Mouse (Mus musculus) heart, postnatal 4 days (tissue): ENCODE results near the gene Mgme1. TPM values are rescaled to one million over a fixed set of nuclear protein-coding genes. Genes with fewer than 3 reads are reported as not detected.

Experiments used
- DNase-seq: peaks from one replicate; pipeline ENCODE4 v3.0.0; 2021
- total RNA-seq, 2 experiments: library from RNA; stranded (reverse); gene quantifications; 2 replicates each; pipeline ENCODE4 v1.2.3; 2021

The Mgme1 gene
- total RNA-seq, 2 experiments from 2014 or later, result 10.2 to 11.8 TPM

DNA sequence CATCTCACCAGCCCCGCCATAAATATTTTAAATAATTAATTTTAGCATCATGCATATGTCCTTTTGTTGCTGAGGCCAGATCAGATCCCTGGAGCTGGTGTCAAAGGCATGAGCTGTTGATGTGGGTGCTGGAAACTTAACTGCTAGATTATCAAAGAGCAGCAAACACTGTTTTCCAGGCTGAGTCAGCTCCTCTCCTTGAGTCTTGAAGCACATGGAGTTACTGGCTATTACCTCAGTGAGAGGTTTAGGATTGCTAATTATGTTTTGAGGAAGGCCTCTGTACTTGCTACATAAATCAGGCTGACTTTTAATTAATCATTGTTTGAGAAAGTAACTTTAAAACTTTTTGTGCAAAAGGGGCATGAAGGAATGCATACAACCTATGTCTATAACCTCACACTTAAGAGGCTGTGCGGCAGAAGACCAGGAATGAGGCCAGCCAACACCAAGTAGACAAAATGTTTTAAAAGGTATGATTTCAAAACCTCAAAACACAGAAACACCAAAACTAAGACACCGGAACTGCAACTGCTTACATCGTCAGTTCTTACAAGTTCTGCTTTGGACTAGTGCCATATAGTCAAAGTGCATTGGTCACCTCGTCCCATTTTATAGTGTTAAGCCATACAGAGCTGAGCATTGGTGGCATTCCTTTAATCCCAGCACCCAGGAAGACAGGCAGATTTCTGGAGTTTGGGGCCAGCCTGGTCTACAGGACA lies 5.9 kb upstream of the Mgme1 start:
- DNase-seq, result no peak

DNA sequence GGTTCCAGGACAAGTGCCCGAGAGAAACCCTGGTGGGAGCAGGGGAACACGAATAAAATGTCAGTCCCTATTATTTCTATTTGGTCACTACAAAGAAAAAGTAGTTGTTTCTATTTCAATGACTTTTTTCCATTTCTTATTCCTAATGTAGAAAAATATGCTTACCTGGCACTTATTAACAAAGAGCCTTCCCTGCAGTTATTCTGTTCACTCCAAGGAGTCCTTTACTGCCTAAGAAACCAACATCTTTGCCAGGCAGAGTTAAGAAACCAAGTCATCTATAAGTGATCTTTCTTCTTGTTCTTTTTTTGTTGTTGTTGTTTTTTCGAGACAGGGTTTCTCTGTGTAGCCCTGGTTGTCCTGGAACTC lies 5.4 kb upstream of the Mgme1 start:
- DNase-seq, result no peak

DNA sequence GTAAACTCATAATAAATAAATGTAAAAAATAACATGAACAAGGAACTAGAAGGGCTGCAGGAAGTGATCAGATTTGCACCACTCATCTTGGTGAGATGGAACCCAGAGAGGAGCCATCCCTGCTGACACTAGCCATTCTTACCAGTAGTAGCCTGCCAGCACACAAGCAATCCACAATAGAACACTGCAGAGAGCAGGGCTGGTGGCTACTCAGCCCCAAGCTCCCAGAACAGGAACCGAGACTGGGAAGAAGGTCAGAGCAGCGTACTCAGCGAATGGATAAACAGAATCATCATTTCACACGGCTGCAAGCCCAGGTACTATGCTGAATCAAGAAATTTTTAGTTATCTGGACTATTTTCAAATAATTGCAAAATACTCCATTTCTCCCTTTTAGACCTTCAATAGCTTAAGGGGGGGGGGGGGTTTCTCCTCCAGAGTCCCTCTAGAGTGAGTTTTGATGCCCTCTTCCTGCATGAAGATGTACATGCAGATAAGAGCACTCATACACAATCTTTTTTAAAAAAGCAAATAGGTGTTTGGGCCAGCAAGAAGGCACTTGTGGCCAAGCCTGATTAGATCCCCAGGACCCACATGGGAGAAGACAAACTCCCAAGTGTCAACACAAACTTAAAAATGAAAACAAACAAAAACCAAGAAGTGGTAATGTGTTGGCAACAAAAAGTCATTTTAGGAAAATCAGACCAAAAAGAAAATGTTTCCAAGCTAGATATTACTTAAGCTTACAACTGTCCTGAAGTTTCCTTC lies 4.4 kb upstream of the Mgme1 start:
- DNase-seq, result no peak

DNA sequence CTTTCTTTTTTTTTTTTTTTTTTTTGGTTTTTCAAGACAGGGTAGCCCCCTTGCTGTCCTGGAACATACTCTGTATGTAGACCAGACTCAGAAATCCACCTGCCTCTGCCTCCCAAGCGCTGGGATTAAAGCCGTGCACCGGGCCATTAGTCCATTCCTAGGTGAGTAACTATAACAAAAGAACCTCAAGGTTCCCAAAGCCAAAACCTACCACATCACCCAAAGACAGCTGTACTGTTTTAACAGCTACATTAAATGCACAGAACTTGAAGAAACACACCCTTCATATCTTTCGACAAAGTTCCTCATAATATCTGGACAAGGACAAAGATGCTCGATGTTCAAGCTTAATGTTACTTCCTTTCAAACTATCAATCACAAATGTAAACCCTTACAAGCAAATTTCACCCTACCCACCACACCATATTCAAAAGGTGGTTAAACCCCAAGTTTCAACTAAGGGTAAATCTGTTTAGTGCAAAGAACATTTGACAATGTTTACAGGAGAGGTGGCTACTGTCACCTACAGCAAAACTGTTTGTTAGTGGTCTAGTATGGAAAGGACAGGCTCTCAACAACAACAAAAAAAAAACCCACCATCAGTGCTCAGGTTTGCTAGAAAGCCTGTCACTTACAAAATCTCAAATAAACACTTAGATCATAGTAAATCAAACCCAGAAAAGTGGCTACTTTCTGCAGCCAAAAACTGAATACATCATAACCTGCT lies 3.3 kb upstream of the Mgme1 start:
- DNase-seq, result no peak

DNA sequence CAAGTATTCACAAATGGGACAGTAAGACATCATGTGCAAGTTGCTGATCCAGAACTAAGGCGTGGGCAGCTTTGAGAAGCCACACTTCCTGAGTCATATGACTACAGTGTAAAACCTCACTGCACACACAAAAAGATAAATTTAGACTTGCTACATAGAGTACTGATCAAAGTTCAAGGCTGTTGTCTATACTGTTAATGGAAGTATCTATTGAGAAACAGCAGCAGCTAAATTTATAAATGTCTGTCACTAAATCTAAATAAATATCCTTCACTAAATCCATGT lies 2.8 kb upstream of the Mgme1 start:
- DNase-seq, result no peak

DNA sequence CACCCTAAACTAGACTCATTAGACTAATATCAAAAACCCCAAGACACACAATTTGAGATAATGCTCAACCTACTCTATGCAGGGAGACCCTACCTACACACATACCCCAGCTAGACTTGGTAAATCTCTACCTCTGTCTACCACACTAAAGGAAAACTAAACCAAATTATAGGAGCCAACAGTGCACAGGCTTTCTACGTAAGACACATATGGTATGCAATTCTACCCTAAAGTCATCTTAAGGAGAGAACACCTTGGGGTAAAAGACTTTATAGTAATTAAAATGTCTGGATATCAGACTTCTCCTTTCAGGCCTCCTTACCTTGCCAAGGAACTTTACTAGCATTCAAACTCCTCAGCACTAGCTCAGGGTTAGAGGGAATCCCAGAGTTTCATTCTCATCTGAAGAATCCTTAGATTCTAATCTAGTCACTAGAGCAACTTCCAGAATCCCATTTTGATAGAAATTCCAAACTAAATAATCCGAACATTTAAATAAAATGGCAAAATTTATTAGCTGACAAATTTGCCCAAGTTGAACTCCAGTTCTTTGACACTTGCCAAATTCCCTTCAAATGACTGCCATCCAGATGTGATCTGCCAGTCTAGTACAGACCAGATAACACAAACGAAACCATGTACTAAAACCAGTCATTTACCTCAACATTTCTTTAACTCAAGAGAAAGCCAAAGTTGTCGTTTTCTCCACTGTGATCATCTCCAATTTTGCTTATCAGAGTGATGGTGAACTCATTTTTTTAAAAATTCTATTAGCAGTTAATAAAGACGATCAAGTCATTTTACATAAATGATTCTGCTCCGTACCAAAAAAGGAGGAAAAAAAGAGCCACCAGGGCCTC lies 1.8 kb upstream of the Mgme1 start:
- no peak for DNase-seq

DNA sequence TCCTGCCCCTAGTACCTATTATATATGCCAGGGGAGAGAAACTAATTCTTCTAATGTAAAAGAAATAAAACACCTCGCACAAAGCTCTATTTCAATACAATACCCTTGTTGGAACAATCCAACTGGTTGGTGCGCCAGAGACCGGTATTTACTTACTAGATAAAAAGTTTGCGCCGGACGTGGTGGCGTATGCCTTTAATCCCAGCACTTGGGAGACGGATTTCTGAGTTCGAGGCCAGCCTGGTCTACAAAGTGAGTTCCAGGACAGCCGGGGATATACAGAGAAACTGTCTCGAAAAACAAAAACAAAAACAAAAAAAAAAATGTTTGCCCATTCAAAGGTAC lies 1.2 kb upstream of the Mgme1 start:
- DNase-seq, result no peak

DNA sequence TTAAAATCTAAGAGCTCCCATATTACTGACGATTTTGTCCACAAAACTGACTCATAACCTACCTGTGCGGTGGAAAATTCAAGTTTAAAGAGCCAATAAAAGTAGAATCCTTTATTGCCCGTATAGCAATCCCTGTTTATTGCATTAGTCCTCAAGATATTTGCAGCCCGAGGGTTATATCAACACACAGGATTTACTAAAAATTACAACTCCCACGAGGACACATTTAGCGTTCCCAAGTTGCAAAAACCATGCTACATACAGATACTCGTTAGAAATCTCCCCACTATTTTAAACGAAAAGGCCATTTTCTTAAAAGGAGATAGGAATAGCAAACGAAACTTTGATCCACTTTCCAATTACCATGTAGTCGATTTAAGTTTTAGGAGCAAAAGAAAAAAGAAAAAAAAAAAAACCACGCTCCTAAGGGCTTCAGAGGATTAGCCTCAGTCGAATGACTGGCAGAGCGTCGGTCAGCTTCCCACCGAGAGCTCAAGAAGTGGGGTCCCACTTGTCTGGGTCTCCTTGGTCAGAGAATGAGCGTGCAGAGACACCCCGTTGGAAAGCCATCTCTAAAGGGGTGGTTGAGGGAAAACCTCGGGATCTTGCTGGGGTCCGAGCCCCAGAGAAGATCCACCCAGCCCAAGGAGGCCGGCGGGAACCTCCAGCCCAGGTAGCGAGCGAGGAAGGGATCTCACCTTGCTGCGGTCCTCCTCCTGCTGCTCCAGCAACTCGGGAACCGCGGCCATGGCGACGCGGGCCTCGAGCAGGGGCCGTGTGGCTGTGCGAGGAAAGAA lies 586 bp upstream of the Mgme1 start:
- DNase-seq, result no peak

DNA sequence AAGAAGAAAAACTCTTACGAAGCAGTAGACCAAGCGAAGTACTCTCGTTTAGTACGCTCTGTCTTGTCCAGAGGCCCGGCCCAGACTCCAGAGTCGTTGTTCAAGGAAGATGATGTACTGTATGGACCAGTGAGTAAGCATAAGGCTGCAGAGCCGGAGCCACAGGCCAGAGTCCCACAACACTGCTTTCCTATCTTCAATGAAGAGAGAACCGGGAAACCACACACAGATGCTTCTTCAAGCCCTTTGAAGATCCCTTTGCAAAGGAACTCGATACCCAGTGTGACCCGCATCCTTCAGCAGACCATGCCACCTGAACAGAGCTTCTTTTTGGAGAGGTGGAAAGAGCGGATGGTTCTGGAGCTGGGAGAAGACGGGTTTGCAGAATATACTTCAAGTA lies 1.6 kb downstream of the Mgme1 start:
- DNase-seq, result no peak

DNA sequence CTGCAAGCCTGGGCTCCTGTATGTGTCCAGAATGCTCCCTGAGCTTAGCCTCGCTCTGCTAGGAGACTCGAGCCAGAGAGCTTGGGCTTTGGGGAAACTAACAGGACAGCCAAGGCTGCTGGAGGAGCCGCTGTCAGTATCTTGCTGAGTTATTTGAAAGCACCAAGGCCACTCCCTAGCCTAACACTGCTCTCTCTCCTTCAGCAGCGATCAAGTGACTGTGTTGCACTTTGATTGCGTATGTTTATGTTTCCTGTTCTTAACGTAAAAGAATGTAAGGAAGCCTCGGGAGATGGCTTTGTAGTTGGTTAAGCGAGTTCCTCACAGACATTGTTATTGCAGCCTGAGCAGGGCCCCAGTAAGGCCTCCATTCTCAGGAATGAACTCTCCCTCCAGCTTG lies 4.3 kb downstream of the Mgme1 start:
- DNase-seq, result no peak

DNA sequence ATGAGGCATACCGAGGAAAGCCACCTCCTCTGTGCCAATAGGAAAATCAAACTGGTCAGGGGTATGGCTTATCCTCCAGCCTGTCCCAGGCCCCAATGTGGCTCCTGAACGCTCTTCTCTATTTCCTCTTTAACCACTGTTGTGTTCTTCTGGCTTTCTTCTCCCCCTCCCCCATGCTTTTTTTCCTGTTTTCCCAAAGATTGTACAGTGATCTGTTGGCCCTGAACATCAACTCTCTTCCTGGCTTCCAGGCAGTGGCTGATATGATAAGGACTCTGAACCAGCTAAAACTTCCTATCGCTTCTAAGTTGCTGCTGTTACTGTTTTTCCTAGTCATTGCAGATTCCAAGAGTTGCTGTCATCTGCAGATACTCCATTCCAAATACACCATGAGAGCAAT lies 6.4 kb downstream of the Mgme1 start:
- no peak for DNase-seq

DNA sequence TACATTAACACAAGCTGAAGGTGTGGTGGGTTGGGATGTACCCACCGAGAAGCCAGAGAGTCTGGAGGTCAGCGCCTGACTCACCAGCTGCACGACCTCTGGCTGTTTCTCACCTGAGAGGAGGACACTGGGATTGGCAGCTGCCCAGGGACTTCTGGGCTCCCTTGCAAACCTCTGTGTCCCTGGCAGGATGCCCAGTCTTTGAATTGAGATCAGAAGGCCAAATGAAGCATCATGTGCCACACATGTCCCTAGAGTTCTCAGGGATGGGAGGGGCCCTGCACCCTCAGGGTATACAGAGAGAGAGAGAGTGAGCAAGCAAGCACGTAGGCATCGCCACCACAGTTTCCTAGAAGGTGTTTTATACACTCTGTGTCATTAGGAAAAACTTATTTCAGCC lies 9.3 kb downstream of the Mgme1 start:
- peak; percentile 93 for DNase-seq

DNA sequence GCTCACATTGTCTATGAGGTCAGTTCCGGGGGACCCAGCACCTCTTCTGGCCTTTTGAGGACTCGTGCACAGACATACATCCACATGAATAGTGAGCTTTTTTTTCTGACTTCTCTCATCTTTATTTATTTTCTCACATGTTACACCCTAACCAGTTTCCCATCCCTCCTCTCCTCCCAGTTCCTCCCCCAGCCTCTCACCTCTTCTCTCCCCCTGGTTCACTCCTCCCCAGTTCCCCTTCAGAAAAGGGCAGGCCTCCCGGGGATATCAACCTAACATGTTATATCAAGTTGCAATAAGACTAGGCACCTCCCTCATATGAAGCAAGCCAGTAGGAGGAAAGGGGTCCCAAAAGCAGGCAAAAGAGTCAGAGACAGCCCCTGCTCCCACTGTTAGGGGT lies 10.1 kb downstream of the Mgme1 start:
- DNase-seq, result no peak

DNA sequence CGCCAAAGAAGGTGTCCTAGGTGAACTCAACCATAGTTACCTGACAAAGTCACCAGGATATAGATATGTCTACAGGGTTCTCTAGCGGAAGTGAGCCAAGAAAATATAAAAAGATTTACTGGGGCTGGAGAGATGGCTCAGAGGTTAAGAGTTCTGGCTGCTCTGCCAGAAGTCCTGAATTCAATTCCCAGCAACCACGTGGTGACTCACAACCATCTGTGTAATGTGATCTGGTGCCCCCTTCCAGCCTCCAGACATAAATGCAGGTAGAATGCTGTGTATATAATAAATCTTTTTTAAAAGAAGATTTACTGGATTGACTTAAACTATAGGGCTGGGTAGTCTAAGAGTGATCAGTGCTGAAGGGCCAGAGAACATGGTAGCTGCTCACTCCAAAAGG lies 11.0 kb downstream of the Mgme1 start:
- DNase-seq, result no peak

DNA sequence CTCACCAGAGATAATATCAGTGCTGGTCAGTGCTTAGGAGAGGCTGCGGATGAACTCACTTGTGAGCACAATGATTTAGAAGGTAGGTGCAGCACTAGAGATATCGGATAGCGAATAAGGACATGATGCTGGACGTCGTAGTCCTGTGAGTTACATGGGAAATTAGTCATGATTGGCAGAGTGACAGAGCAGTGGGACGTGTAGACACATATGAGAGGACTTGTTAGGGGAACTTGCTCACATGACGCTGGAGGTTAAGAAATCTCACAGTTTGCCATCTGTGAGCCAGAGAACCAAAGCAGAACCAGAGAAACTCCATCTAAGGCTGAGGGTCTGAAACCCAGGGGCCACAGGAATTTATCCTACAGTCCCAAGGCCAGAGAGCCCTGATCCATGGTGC lies 19.9 kb downstream of the Mgme1 start:
- no peak for DNase-seq

DNA sequence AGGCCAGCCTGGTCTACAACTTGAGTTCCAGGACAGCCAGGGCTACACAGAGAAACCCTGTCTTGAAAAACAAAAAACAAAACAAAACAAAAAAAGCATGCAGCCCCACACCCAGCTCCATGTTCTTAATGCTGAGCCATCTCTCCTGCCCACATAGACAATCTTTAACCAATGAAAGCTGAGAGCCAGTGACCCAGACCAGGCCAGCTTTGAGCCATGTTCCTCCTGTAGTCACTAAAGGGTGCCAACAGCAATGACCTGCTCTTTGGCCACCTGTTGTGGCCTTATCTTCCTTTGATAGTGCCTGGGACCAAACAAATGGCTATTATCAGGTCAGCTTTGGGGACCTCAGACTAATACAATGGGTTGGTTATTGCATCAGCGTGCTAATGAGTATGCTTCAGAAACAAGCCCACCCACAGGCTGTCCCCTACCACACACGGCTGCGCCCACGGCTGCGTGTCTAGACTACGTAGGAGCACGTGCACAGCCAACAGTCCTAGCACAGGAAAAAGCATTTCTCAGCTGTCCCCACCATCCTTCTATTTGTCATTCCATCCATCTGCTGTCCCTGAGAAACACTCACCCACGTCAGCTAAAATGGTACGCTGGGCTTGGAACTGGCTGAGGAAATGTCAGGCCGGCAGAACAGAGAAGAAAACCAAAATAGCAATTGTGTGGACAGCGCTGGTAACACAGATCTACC lies 21.3 kb downstream of the Mgme1 start:
- DNase-seq, result no peak

DNA sequence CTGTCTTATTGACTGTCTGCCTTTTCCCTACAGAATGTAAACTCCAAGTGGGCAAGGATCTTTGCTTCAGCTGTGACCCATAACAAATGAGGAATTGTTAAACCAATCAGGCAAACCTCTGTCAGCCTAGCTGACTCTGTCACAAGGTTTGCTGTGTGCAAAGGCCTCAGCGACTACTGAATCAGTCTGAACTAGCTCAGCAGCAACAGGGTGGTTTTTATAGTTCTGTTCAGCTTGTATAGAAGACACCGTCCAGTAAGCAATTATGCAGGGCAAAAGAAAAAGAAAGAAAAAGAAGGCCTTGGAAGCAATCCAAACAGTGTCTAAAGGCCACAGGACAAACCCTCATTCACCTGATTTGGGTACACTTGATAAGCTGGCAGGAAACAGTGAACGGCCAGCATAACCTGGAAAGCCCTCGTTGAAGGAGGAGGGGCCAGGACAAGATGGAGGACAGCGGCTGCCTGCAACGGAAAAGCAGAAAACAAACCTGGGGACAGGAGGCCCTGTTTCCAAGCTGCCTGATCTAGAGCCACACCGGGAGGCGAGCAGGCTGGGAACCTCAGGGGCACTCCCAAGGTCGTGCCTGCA lies 24.8 kb downstream of the Mgme1 start:
- DNase-seq, result peak; percentile 20

DNA sequence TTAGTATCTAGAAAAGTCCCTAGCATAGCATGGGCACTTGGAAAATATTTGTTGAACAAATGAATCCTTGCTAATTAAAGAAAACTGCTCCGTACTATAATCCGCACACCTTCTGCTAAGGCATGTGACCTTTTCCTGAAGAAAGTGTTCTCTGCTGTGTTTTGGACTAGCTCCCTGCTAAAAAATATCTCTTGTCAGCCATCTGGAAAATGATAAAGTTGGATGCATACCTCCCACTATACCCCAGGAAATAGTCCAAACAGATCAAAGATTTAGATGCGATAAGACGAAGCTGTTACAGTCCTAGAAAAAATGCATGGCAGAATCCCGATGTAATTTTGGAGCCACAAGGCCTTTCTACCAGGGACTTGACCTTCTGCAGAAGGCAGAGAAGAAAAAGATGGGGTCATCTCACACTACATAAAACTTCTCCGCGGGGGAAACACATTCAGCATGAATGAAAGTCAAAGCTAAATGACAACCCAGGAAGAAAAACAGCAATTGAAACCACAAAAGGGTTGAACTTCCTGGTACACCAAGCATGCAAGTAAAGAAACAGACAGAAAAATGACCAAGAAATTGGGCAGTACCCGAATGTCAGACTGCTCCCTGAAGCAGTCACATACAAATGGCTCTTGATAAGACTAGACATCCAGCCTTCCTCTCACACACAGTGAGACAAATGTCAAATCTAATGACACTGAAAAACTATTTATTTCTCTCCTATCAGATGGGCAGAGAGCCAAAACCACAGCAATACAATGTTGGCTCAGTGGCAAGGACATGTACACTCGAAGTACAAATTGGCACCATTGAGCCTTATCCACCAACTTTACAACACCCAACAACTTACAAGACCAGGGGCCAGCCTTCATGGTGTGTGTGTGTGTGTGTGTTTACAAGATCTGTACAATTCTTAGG lies 29.5 kb downstream of the Mgme1 start:
- DNase-seq, result no peak

DNA sequence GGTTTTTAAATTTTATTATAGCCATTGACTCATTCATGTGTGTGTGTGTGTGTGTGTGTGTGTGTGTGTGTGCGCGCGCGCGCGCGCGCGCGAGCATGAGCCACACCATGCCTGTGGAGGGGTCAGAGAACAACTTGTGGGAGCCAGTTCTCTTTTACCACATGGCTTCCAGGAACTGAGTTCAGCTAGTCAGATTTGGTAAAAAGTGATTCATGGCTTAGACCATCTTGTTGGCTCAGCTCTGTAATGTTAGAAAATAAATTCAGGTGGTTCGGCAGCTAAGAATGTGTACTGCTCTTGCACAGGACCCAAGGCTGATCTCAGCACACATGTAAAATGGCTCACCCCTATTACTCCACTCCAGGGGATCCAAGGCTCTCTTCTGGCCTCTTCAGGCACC lies 30.6 kb downstream of the Mgme1 start:
- no peak for DNase-seq

DNA sequence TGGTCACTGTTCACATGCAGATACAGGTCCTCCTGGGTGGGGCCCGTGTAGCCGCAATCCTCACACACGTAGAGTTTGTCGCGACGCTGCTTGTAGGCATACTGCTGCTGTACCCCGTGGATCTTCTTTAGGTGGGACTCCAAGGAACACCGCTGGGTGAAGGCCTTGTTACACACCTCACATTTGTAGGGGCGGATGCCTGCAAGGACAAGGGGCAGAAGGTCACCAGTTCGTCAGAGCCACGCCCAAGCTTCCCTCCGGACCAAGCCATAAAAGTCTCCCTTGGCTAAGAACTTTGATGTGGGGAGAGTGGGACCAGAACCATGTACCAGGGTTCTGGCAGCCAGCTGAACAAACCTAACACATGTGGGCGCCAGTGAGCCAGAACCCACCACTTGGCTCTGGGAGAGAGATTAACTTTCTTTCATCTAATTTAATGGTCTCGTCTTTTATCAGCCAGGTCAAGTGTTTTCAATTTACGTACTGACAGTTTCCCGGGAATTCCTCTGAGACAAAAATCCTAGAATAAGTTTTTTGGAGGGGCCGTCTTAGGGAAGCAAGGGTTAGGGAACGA lies 35.3 kb downstream of the Mgme1 start:
- DNase-seq, result no peak
